Mouse (Mus musculus): ENCODE data around the gene Ssr1. TPM values are rescaled to one million over a fixed set of nuclear protein-coding genes. Genes with fewer than 3 reads are reported as not detected.

The Ssr1 gene
- total and polyA plus RNA-seq, 2 experiments from 2014 or later = 23.3 to 76.3 TPM

GRCm38 (mm10) chr13:38002461-38002860, 8.4 kb upstream of the Ssr1 start:
- Histone ChIP-seq H3K27me3 (ENCODE audit: insufficient read depth, low read length) (no peaks in the 10 kb centered on the region), H3K36me3 (ENCODE audit: insufficient read depth, low read length) (no peaks in the 10 kb centered on the region), H3K4me2 (ENCODE audit: low read depth, low read length) (no peak overlapping the region), H3K9ac (replicated peaks; ENCODE audit: low read length) (no peak overlapping the region), H3K27ac (no peak overlapping the region), H3K4me3 (ENCODE audit: low read length) (no peak overlapping the region), H3K4me1 (ENCODE audit: insufficient read depth, low read length) (no peaks in the 10 kb centered on the region), H3K9me3 (ENCODE audit: low read length) (no peaks in the 10 kb centered on the region)
- WGBS = 48% methylated on average over 1 of the region's 1 CpGs
- ATAC-seq (no peak), DNase-seq (ENCODE audit: low spot score) (no peak)
- no peak for TF ChIP-seq CTCF (IDR thresholded peaks at IDR 0.05; ENCODE audit: low read depth)

GRCm38 (mm10) chr13:37999713-38000112, 5.7 kb upstream of the Ssr1 start:
- DNase-seq (ENCODE audit: low spot score) = no peak
- Histone ChIP-seq H3K4me2 (ENCODE audit: low read depth, low read length) (no peak overlapping the region), H3K4me3 (ENCODE audit: low read length) (no peak overlapping the region), H3K36me3 (ENCODE audit: insufficient read depth, low read length) (no peaks in the 10 kb centered on the region), H3K27me3 (ENCODE audit: insufficient read depth, low read length) (no peaks in the 10 kb centered on the region), H3K9ac (replicated peaks; ENCODE audit: low read length) (no peak overlapping the region), H3K27ac (no peak overlapping the region), H3K4me1 (ENCODE audit: insufficient read depth, low read length) (no peaks in the 10 kb centered on the region), H3K9me3 (ENCODE audit: low read length) (no peaks in the 10 kb centered on the region)
- ATAC-seq = no peak
- no peak for TF ChIP-seq CTCF (IDR thresholded peaks at IDR 0.05; ENCODE audit: low read depth)
- WGBS = 72% methylated on average over 3 of the region's 3 CpGs

GRCm38 (mm10) chr13:37994405-37994749, 360 bp upstream of the Ssr1 start:
- peaks cover 18% of the 10 kb centered on the region; the same call in 1 of the 2 replicates for H3K36me3 ChIP-seq (ENCODE audit: insufficient read depth, low read length)
- WGBS = 15% methylated on average over 7 of the region's 7 CpGs
- no peaks in the 10 kb centered on the region for H3K27me3 ChIP-seq (ENCODE audit: insufficient read depth, low read length)
- H3K4me1 ChIP-seq (ENCODE audit: insufficient read depth, low read length) = no peaks in the 10 kb centered on the region
- TF ChIP-seq CTCF (IDR thresholded peaks at IDR 0.05; ENCODE audit: low read depth) = no peak
- DNase-seq (ENCODE audit: low spot score) (no peak), ATAC-seq (peak; percentile 57)
- peak overlapping the region; percentile 92 for H3K9ac ChIP-seq (replicated peaks; ENCODE audit: low read length)
- H3K4me2 ChIP-seq (ENCODE audit: low read depth, low read length) = peak overlapping the region; percentile 73
- peak overlapping the region; percentile 79 for H3K4me3 ChIP-seq (ENCODE audit: low read length)
- no peaks in the 10 kb centered on the region for H3K9me3 ChIP-seq (ENCODE audit: low read length)
- peak overlapping the region; percentile 95; the same call in 1 of the 2 replicates for H3K27ac ChIP-seq

- DNase-seq (ENCODE audit: low spot score) (no peak), ATAC-seq (no peak)
- under 1% methylated on average over 17 of the region's 17 CpGs for WGBS
- peaks cover 22% of the 10 kb centered on the region; the same call in 1 of the 2 replicates for H3K36me3 ChIP-seq (ENCODE audit: insufficient read depth, low read length)
- TF ChIP-seq CTCF (IDR thresholded peaks at IDR 0.05; ENCODE audit: low read depth) = no peak
- H3K4me3 ChIP-seq (ENCODE audit: low read length) = peak overlapping the region; percentile 79
- peak overlapping the region; percentile 95 for H3K27ac ChIP-seq
- H3K4me2 ChIP-seq (ENCODE audit: low read depth, low read length) = peak overlapping the region; percentile 73
- peak overlapping the region; percentile 92 for H3K9ac ChIP-seq (replicated peaks; ENCODE audit: low read length)
- no peaks in the 10 kb centered on the region for H3K27me3 ChIP-seq (ENCODE audit: insufficient read depth, low read length)
- no peaks in the 10 kb centered on the region for H3K4me1 ChIP-seq (ENCODE audit: insufficient read depth, low read length)
- no peaks in the 10 kb centered on the region for H3K9me3 ChIP-seq (ENCODE audit: low read length)
Observed at GRCm38 (mm10) chr13:37993376-37993703, 677 bp downstream of the Ssr1 start.

- TF ChIP-seq CTCF (IDR thresholded peaks at IDR 0.05; ENCODE audit: low read depth) = no peak
- peak overlapping the region; percentile 79 for H3K4me3 ChIP-seq (ENCODE audit: low read length)
- H3K4me1 ChIP-seq (ENCODE audit: insufficient read depth, low read length) = no peaks in the 10 kb centered on the region
- DNase-seq (ENCODE audit: low spot score) = no peak
- ATAC-seq = no peak
- no peaks in the 10 kb centered on the region for H3K9me3 ChIP-seq (ENCODE audit: low read length)
- H3K9ac ChIP-seq (replicated peaks; ENCODE audit: low read length) = peak overlapping the region; percentile 92
- no peak overlapping the region for H3K27ac ChIP-seq
- H3K36me3 ChIP-seq (ENCODE audit: insufficient read depth, low read length) = peaks cover 22% of the 10 kb centered on the region; the same call in 1 of the 2 replicates
- 11% methylated on average over 10 of the region's 10 CpGs for WGBS
- peak overlapping the region; percentile 73 for H3K4me2 ChIP-seq (ENCODE audit: low read depth, low read length)
- no peaks in the 10 kb centered on the region for H3K27me3 ChIP-seq (ENCODE audit: insufficient read depth, low read length)
Observed at GRCm38 (mm10) chr13:37992638-37993371, 1.2 kb downstream of the Ssr1 start.

GRCm38 (mm10) chr13:37989701-37990100, 4.3 kb downstream of the Ssr1 start:
- Histone ChIP-seq H3K36me3 (ENCODE audit: insufficient read depth, low read length) (peaks cover 44% of the 10 kb centered on the region), H3K9ac (replicated peaks; ENCODE audit: low read length) (no peak overlapping the region), H3K4me2 (ENCODE audit: low read depth, low read length) (no peak overlapping the region), H3K4me1 (ENCODE audit: insufficient read depth, low read length) (no peaks in the 10 kb centered on the region), H3K27me3 (ENCODE audit: insufficient read depth, low read length) (no peaks in the 10 kb centered on the region), H3K27ac (no peak overlapping the region), H3K4me3 (ENCODE audit: low read length) (no peak overlapping the region), H3K9me3 (ENCODE audit: low read length) (no peaks in the 10 kb centered on the region)
- no peak for TF ChIP-seq CTCF (IDR thresholded peaks at IDR 0.05; ENCODE audit: low read depth)
- 95% methylated on average over 8 of the region's 8 CpGs for WGBS
- DNase-seq (ENCODE audit: low spot score) = no peak
- ATAC-seq = no peak

- no peak for DNase-seq (ENCODE audit: low spot score)
- 77% methylated on average over 10 of the region's 10 CpGs for WGBS
- no peaks in the 10 kb centered on the region for H3K9me3 ChIP-seq (ENCODE audit: low read length)
- no peak overlapping the region for H3K4me2 ChIP-seq (ENCODE audit: low read depth, low read length)
- no peak overlapping the region for H3K27ac ChIP-seq
- H3K4me1 ChIP-seq (ENCODE audit: insufficient read depth, low read length) = no peaks in the 10 kb centered on the region
- no peak overlapping the region for H3K9ac ChIP-seq (replicated peaks; ENCODE audit: low read length)
- peaks cover 64% of the 10 kb centered on the region for H3K36me3 ChIP-seq (ENCODE audit: insufficient read depth, low read length)
- H3K27me3 ChIP-seq (ENCODE audit: insufficient read depth, low read length) = no peaks in the 10 kb centered on the region
- no peak overlapping the region for H3K4me3 ChIP-seq (ENCODE audit: low read length)
- TF ChIP-seq CTCF (IDR thresholded peaks at IDR 0.05; ENCODE audit: low read depth) = no peak
- ATAC-seq = no peak
Observed at GRCm38 (mm10) chr13:37986166-37986565, 7.9 kb downstream of the Ssr1 start.
